Mouse (Mus musculus): ENCODE data around the gene Glt1d1. TPM values are rescaled to one million over a fixed set of nuclear protein-coding genes. Genes with fewer than 3 reads are reported as not detected.

The Glt1d1 gene
- total RNA-seq (2021): not detected

DNA sequence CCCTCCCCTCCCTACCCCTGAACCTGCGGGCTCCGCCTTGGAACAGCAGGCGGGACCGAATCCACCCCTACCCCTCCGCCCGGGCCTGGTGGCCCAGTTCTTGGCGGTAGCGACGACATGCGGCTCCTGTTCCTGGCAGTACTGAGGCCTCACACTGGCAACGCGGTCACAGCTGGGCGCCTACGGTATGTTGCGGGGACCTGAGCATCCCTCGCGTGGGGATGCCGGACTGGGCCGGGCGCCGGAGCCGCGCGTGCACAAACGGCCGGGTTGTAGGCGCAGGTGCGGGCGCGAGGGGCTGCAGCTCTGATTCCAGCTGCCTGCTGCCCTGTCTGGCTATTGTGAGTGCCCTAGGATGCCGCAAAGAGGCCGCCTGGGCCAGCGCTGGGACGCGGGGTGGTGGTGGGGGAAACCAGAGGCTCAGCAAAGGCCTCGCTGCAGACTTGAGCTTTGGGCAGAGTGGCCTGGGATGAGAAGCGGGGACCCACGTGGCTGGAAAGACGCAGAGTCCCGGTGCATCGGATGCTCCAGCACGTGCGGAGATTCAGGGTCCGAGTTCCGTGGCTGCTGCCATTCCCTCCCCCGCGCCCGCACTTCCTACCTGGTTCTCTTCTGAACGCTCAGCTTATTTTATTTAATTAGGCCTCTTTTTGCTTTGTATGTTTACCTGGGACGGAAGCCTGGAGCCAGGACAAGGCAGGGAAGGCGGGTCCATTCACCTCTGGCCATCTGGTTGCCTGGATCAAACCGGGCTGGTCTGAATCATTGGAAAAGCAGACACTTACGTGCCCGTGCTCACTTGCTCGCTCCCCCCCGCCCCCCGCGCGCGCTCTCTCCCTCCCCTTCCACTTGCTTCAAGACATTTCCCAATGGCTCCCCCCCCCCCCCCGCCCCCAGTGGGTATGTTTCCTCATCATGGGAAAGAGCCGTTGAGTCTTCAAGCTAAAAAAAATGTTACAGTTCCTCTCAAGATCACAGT is at the start of gene Glt1d1, which contains the start of gene Slc15a4:
Gene Glt1d1 (plus strand): TSS at position 96 of the 979 bp plus-strand sequence.
Gene Slc15a4 (minus strand): TSS at position 731 of the 979 bp plus-strand sequence.
- DNase-seq: no peak
- intact Hi-C loops (cut with DNase I): no loop called here

- intact Hi-C loops (cut with DNase I): no loop called here
- DNase-seq: no peak
These were observed 48.4 kb upstream of the Glt1d1 start for GRCm38 (mm10) chr5:127583658-127584057.

DNA sequence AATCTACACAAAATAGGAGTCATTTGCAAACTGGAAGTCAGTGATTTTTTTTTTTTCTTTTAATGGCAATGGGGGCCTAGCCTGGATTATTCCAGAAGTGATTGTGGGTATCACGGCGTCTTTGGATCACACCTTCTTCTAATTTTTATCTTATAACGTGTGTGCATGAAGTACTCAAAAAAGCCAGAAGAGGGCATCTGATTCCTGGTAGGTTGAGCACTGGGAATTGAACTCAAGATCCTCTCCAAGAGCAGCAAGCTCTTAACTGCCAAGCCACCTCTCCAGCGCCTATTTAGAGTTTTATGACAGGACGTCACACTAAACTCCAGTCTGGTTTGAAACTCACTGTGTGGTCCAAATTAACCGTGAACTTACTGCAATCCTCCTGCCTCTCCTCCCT is 44.2 kb upstream of the Glt1d1 start:
- DNase-seq: no peak
- intact Hi-C loops (cut with DNase I): no loop called here

DNA sequence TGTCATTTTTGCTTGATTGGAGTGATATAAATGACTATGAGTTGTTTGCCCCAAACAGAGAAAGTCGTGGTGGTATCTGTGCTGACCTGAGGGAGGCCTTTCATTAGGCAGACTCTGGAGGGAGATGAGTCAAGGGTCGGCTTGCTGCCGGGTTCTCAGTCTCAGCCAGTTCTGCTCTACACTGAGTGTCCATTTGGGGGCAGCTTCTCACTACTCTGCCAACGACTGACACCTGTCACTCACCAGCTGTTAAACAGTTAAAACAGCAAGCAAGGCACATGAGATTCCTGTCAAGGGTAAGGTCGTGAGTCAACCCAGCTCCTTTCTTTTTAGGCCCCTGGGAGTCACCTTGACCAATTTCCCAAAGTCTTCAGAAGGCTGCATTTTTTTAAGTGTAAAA is 39.7 kb upstream of the Glt1d1 start:
- intact Hi-C loops (cut with DNase I): loop anchor here (5.0 kb wide), 1 partner anchor 55 kb away; no protein-coding TSS in a partner anchor
- no peak for DNase-seq

GRCm38 (mm10) chr5:127592854-127593253 is 39.2 kb upstream of the Glt1d1 start:
- DNase-seq: no peak
- intact Hi-C loops (cut with DNase I): loop anchor here (5.0 kb wide), 1 partner anchor 54 kb away; no protein-coding TSS in a partner anchor

DNA sequence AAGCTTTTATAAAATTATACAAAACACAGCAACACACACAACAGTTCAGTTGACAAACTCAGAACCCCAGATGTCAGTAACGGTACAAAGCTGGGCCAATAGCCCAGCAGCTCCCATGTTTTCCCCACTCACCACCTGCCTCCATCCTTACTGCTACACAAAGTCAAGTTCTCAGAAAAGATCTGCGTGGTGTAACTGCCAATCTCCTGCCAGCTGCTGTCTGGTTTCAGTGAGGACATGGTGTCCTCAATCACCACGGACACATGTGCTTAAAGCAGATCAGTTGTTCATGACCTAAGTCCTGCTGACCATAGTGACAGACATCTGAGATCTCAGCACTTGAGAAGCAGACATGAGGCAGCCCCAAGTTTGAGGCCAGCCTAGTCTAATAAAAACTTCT is 36.4 kb upstream of the Glt1d1 start:
- intact Hi-C loops (cut with DNase I): no loop called here
- DNase-seq: no peak

- no peak for DNase-seq
- intact Hi-C loops (cut with DNase I): no loop called here
These were observed 35.2 kb upstream of the Glt1d1 start for GRCm38 (mm10) chr5:127596862-127597261.

- intact Hi-C loops (cut with DNase I): no loop called here
- DNase-seq: no peak
These were observed 29.1 kb upstream of the Glt1d1 start for GRCm38 (mm10) chr5:127602996-127603395.

DNA sequence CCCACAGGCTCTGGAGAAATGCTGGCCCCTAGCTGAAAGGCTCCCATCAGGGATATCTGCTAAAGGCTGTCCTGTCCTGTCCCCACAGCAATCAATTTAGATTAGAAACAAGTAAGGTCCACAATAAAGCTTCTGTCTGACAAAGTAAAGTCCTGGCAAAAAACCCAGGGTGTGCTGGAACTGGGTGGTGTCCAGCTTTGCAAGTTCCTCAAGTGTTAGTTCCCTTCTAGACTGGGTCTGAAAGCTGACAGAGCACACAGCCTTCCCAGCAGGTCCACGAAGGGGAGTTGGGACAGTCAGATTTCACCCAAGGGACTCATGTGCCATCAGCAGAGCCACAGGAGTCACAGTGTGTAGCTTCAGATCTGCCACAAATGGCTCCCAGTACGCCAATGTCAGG is 24.6 kb upstream of the Glt1d1 start:
- intact Hi-C loops (cut with DNase I): no loop called here
- no peak for DNase-seq

DNA sequence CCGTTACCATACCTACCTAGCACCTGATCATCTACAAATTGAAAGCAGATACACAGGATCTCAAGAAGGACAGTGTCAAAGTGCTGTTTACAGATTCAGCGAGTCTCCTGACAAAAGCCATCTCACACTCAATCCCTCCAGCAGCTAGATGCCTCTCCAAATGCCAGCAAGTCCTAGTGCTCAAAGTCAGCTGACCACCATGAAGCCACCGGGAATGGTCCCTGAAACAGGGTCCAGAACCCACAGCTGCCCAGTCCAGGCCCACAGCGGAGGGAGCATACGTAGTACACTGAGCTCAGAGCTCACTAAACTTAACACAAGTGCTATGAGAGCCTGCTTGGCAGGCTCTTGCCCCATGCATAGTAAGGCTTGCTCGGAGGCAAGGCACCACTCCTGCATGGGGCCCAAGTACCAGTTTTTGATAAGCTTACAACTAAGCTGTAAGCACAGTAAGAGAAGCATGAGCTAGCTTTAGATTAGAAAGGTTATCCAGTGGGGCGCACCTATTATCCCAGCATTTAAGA is 22.8 kb upstream of the Glt1d1 start:
- no peak for DNase-seq
- intact Hi-C loops (cut with DNase I): no loop called here

- peak; percentile 66 to 71 for DNase-seq
- intact Hi-C loops (cut with DNase I): loop anchor here (5.0 kb wide), 1 partner anchor 1406 kb away; no protein-coding TSS in a partner anchor
These were observed 21.1 kb upstream of the Glt1d1 start for GRCm38 (mm10) chr5:127610787-127611509.

GRCm38 (mm10) chr5:127611881-127612280 is 20.2 kb upstream of the Glt1d1 start:
- intact Hi-C loops (cut with DNase I): loop anchor here (5.0 kb wide), 1 partner anchor 1405 kb away; no protein-coding TSS in a partner anchor
- no peak for DNase-seq

DNA sequence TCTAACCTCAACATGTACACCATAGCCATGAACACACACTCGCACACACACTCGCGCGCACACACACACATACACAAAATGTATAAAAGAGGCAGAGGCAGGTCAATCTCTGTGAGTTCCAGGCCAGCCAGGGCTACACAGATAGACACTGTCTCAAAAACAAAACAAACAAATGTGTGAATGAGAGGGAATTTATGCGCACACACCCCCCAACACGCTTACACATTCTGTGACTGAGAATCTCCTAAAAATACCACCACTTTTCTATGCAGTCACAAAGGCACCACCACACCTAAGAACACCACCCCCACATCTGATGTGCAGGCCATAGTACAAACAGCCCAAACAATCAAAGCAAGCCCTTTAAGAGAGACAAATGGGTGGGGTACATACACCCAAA is 19.7 kb upstream of the Glt1d1 start:
- intact Hi-C loops (cut with DNase I): loop anchor here (5.0 kb wide), 1 partner anchor 1405 kb away; no protein-coding TSS in a partner anchor
- DNase-seq: no peak

- intact Hi-C loops (cut with DNase I): no loop called here
- no peak for DNase-seq
These were observed 16.6 kb upstream of the Glt1d1 start for GRCm38 (mm10) chr5:127615459-127615858.

DNA sequence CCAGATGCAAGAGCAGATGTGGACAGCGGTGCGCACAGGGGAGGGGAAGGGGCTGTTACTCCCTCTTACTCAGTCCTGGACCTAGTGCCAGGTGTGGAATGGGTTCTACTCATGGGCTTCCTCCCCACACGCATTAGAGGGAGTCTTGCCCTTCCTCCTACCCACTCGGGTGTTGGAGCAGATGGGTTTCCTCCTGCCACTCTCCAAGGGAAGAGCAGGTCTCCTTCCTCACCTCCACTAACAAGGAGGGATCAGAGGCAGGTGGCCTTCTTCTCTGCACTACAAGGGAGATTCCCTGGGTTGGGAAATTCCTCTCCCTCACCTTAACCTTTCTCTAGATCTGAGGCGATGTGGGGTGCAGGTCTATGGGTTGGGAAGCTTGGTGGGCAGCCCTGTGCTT is 15.9 kb upstream of the Glt1d1 start:
- intact Hi-C loops (cut with DNase I): no loop called here
- no peak for DNase-seq

DNA sequence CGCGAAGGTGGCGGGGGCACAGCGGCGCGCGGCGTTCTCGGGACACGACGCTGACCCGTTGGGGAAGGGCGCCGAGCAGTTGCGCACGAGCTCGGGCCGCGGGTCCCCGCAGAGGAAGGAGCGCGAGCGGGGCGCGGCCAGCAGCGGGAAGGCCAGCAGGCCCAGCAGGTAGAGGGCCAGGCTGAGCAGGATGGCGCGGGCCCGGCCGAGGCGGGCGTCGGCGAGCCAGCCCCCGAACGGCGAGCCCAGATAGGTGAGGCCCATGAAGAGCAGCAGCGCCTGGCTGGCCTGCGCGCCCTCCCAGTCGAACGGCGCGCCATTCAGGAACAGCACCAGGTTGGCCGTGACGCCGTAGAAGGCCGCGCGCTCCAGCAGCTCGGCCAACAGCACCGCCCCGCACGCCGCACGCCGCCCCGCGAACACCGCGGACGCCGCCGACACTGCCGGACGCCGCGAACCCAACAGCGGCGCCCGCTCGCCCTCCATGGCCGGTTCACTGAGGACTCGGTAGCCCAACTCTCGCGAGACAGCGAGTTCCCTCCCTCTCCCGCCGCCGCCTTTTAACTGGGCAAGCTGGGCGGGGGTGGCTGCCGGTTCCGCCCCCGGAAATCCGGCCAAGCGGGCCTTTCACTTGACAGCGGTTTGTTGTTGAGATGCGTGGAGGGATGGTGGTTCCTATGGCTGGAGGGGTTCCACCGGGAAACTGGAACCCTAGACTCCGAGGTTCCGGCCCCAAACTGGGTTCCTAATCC is 15.0 kb upstream of the Glt1d1 start:
- intact Hi-C loops (cut with DNase I): no loop called here
- peak; percentile 98 for DNase-seq

DNA sequence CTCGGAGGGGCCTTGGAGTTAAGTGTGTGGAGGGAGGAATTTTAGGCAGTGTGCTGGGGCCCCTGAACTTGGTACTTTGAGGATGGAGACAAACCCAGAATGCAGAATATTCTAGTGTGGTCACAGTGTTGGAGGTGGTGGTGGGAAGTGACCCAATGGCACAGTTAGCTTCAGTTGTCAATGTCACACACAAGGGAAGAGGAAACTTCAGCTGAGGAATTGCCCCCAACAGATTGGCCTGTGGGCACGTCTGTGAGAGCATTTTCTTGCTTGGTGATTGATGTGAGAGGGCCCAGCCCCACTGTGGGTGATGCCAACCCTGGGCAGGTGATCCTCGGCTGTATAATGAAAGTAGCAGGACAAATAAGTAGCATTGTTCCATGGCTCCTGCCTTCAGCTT is 13.2 kb upstream of the Glt1d1 start:
- intact Hi-C loops (cut with DNase I): no loop called here
- no peak for DNase-seq

- DNase-seq: no peak
- intact Hi-C loops (cut with DNase I): no loop called here
These were observed 11.7 kb upstream of the Glt1d1 start for GRCm38 (mm10) chr5:127620371-127620770.

DNA sequence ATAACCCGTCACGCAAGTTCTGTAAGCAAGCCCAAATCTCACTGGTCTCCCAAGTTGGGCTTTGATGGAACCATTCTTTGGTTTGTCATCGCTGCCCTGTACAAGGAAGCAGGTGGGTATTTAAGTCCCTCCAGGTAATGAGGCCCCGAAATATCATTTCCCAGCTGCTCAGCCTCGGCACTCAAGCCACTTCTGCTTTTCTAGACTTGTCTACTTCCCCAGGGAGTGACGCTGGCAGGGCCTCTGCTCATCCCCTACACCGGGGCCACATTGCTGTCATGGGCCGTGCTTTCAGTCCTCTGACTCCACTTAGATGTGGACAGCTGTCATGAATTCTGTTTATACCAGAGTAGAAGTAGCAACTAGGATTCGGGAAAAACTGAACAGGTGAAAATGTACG is 11.0 kb upstream of the Glt1d1 start:
- intact Hi-C loops (cut with DNase I): no loop called here
- no peak for DNase-seq

Measured in heart, postnatal 36 days (tissue).